Mouse (Mus musculus) E14TG2a.4 (cell line): ENCODE data around the gene Actr3b.

ENCODE experiments used
- CTCF ChIP-seq: conservative IDR thresholded peaks from 2 replicates; pipeline ENCODE4 v1.5.1; 2014; ENCODE audit warnings: low read length
- NANOG ChIP-seq: IDR thresholded peaks from 2 replicates; pipeline ENCODE4 v1.6.1; 2014; ENCODE audit warnings: borderline replicate concordance, low read length, mixed read lengths
- POU5F1 ChIP-seq: IDR thresholded peaks from 2 replicates; pipeline ENCODE4 v1.6.1; 2014; ENCODE audit warnings: low read length, borderline replicate concordance

- no peak for TF ChIP-seq CTCF
- TF ChIP-seq NANOG, result no peak
- TF ChIP-seq POU5F1, result no peak
Measured at GRCm38 (mm10) chr5:25723016-25723415, 36.8 kb upstream of the Actr3b start.
